8 mouse cellular contexts compared by ENCODE assay signal in genomic region chr1:172551009-172551408, GRCm38 (mm10). TPM values are rescaled to one million over a fixed set of nuclear protein-coding genes. Genes with fewer than 3 reads are reported as not detected.
DNase-seq lines count a peak whose midpoint lies in the region; ATAC-seq and TF ChIP-seq lines count a peak whose summit lies in the region.

No protein-coding gene starts in this region.

- H3K4me2 ChIP-seq in CH12.LX (ENCODE audit: insufficient read depth, low read depth, poor library complexity, severe bottlenecking), result peak overlapping the region; percentile 87
- H3K4me2 ChIP-seq in heart, postnatal 0 days (ENCODE audit: low read depth, low read length), result peak overlapping the region; percentile 63
- 0 out of 2 replicates have a peak overlapping the region, but pooled peaks have one; percentile 47 for H3K4me2 ChIP-seq in liver, postnatal 0 days (ENCODE audit: low read depth, low read length)

- ATAC-seq in heart, postnatal 0 days (ENCODE audit: insufficient read depth, low read depth), result no peak
- no peak for ATAC-seq in liver, postnatal 0 days

- in situ Hi-C loops in CH12.LX (cut with MboI; ENCODE audit: low pct_ligation_motif_present, low pct_unique_long_range_greater_than_20kb, low sequenced_read_pairs), result loop anchor here (5.0 kb wide), 1 partner anchor 36 kb away; no protein-coding TSS in a partner anchor

- WGBS in heart, postnatal 0 days, result 11% methylated on average over 7 of the region's 7 CpGs
- WGBS in liver, postnatal 0 days (ENCODE audit: insufficient replicate concordance), result 51% methylated on average over 7 of the region's 7 CpGs

- no peaks in the 10 kb centered on the region for H3K79me2 ChIP-seq in CH12.LX (replicated peaks; ENCODE audit: control insufficient read depth, extremely low read depth, insufficient read depth, poor library complexity, severe bottlenecking)

- H3K36me3 ChIP-seq in CH12.LX (replicated peaks in 1 of 2; ENCODE audit: control insufficient read depth in 1 of 2, insufficient read depth in 1 of 2, low read length in 1 of 2), result no peaks in the 10 kb centered on the region
- H3K36me3 ChIP-seq in heart, postnatal 0 days (replicated peaks; ENCODE audit: control insufficient read depth, insufficient read depth, low read length), result no peaks in the 10 kb centered on the region
- H3K36me3 ChIP-seq in liver, postnatal 0 days (replicated peaks; ENCODE audit: insufficient read depth, low read length), result no peaks in the 10 kb centered on the region

- TF ChIP-seq RAD21 in CH12.LX (IDR thresholded peaks at IDR 0.05; ENCODE audit: low read depth, low read length), result no peak

- H3K27ac ChIP-seq in gastrocnemius, adult 2 months, result no peak overlapping the region
- H3K27ac ChIP-seq in CH12.LX (ENCODE audit: insufficient read depth, low read depth), result no peak overlapping the region
- H3K27ac ChIP-seq in heart, postnatal 0 days (ENCODE audit: low read depth), result no peak overlapping the region
- no peak overlapping the region for H3K27ac ChIP-seq in liver, postnatal 0 days (ENCODE audit: low read depth)

- no peak for TF ChIP-seq POLR2A in CH12.LX (IDR thresholded peaks at IDR 0.05; ENCODE audit: low read depth, low read length)

- intact Hi-C loops in gastrocnemius, adult 2 months (cut with DNase I), result no loop called here

- H3K9me3 ChIP-seq in CH12.LX (replicated peaks; ENCODE audit: low read length), result no peaks in the 10 kb centered on the region
- H3K9me3 ChIP-seq in heart, postnatal 0 days (replicated peaks; ENCODE audit: control insufficient read depth, low read length), result no peaks in the 10 kb centered on the region
- no peaks in the 10 kb centered on the region for H3K9me3 ChIP-seq in liver, postnatal 0 days (ENCODE audit: low read length)

- no peak for TF ChIP-seq CTCF in gastrocnemius, adult 2 months (IDR thresholded peaks at IDR 0.05)
- no peak for TF ChIP-seq CTCF in CH12.LX (conservative IDR thresholded peaks at IDR 0.05 in 1 of 2, IDR thresholded peaks at IDR 0.05 in 1 of 2; ENCODE audit: low read depth in 2 of 2, low read length in 2 of 2)
- no peak for TF ChIP-seq CTCF in heart, postnatal 0 days (IDR thresholded peaks at IDR 0.05; ENCODE audit: low read depth)
- TF ChIP-seq CTCF in liver, postnatal 0 days (IDR thresholded peaks at IDR 0.05; ENCODE audit: low read depth), result no peak

- H3K4me3 ChIP-seq in gastrocnemius, adult 2 months, result peak overlapping the region; percentile 64
- peak overlapping the region; percentile 65 to 69 (median 66) for H3K4me3 ChIP-seq in CH12.LX (replicated peaks in 1 of 3; ENCODE audit: low read depth in 2 of 3, low read length in 2 of 3, poor library complexity in 1 of 3)
- H3K4me3 ChIP-seq in heart, postnatal 0 days (ENCODE audit: low read depth, low read length), result peak overlapping the region; percentile 34
- H3K4me3 ChIP-seq in liver, postnatal 0 days (ENCODE audit: low read depth, low read length), result no peak overlapping the region

- dilution Hi-C loops in CH12.LX (cut with MboI; ENCODE audit: extremely low pct_ligation_motif_present, extremely low pct_unique_long_range_greater_than_20kb, low sequenced_read_pairs), result no loop called here

- peaks cover 8 to 35% of the 10 kb centered on the region in 2 experiments for H3K4me1 ChIP-seq in CH12.LX (ENCODE audit: control insufficient read depth in 1 of 2, insufficient read depth in 2 of 2)
- peaks cover 15% of the 10 kb centered on the region for H3K4me1 ChIP-seq in heart, postnatal 0 days (ENCODE audit: control insufficient read depth, insufficient read depth)
- H3K4me1 ChIP-seq in liver, postnatal 0 days (ENCODE audit: insufficient read depth), result 0 out of 2 replicates have a peak, but pooled peaks cover 3% of the 10 kb centered on the region

- no peak for DNase-seq in gastrocnemius, adult 2 months
- DNase-seq in gastrocnemius, adult 18-20 months (ENCODE audit: low spot score), result no peak
- DNase-seq in CH12.LX (ENCODE audit: extremely low read depth), result no peak
- no peak for DNase-seq in heart, postnatal 0 days (ENCODE audit: low spot score)
- DNase-seq in liver, postnatal 0 days, result no peak
- DNase-seq in embryo, embryonic 11 days, result no peak
- no peak for DNase-seq in spleen, adult 12 weeks (ENCODE audit: low spot score)
- DNase-seq in thymus, postnatal 14 days, result no peak

- 0 out of 2 replicates have a peak overlapping the region, but pooled peaks have one; percentile 11 for H3K9ac ChIP-seq in CH12.LX (ENCODE audit: insufficient read depth, low read depth)
- no peak overlapping the region for H3K9ac ChIP-seq in heart, postnatal 0 days (replicated peaks; ENCODE audit: low read depth, low read length)
- H3K9ac ChIP-seq in liver, postnatal 0 days (replicated peaks), result no peak overlapping the region

- TF ChIP-seq EP300 in CH12.LX (IDR thresholded peaks at IDR 0.05; ENCODE audit: low read length), result no peak
- no peak for TF ChIP-seq EP300 in heart, postnatal 0 days (IDR thresholded peaks at IDR 0.05; ENCODE audit: low read depth)
- TF ChIP-seq EP300 in liver, postnatal 0 days (IDR thresholded peaks at IDR 0.05; ENCODE audit: low read depth), result no peak

- H3K27me3 ChIP-seq in CH12.LX (replicated peaks), result peaks cover 13% of the 10 kb centered on the region
- 0 out of 2 replicates have a peak, but pooled peaks cover 3% of the 10 kb centered on the region for H3K27me3 ChIP-seq in heart, postnatal 0 days (ENCODE audit: control insufficient read depth, insufficient read depth, low read length)
- H3K27me3 ChIP-seq in liver, postnatal 0 days (ENCODE audit: insufficient read depth, low read length), result 0 out of 2 replicates have a peak, but pooled peaks cover 4% of the 10 kb centered on the region

TF ChIP-seq in CH12.LX, 34 proteins besides CTCF, POLR2A, EP300 and RAD21 (continues in another document):
- TF ChIP-seq USF1 (IDR thresholded peaks at IDR 0.05; ENCODE audit: low read depth, low read length) (no peak), BHLHE40 (IDR thresholded peaks at IDR 0.05; ENCODE audit: low read depth, low read length) (no peak), NRF1 (IDR thresholded peaks at IDR 0.05; ENCODE audit: low read depth, low read length) (no peak), UBTF (IDR thresholded peaks at IDR 0.05; ENCODE audit: low read depth, low read length) (no peak), MAZ (IDR thresholded peaks at IDR 0.05; ENCODE audit: low read depth, low read length) (no peak), ELF1 (IDR thresholded peaks at IDR 0.05; ENCODE audit: low read depth, low read length) (no peak), SMC3 (IDR thresholded peaks at IDR 0.05; ENCODE audit: low read depth, low read length) (no peak), ZNF384 (IDR thresholded peaks at IDR 0.05; ENCODE audit: low read depth, low read length) (no peak), MYC (IDR thresholded peaks at IDR 0.05; ENCODE audit: low read depth, low read length) (no peak), ZKSCAN1 (IDR thresholded peaks at IDR 0.05; ENCODE audit: borderline replicate concordance, low read depth, low read length) (no peak), CHD2 (IDR thresholded peaks at IDR 0.05; ENCODE audit: low read length) (no peak), MXI1 (IDR thresholded peaks at IDR 0.05; ENCODE audit: low read depth, low read length) (no peak)

RNA-seq across cellular contexts. Expression of gene Vsig8, which starts 4.7 kb away (rescaled TPM):
- total RNA-seq in gastrocnemius, adult 2 months (2021), result not detected
- not detected for total RNA-seq in gastrocnemius, adult 18-20 months (2021)
- 0.13 and 0.17 TPM in 2 replicates for total RNA-seq in CH12.LX (2012; rRNA removed)
- not detected in 2 replicates for total RNA-seq in CH12.LX (2014; rRNA removed)
- polyA plus RNA-seq in CH12.LX (2012; ENCODE audit: insufficient read length, low read depth), result 0.18 and 0.29 TPM in 2 replicates
- total RNA-seq in heart, postnatal 0 days (2014; rRNA removed; ENCODE audit: low replicate concordance), result not detected in 2 replicates
- polyA plus RNA-seq in heart, postnatal 0 days (2015; fragmentation: Nextera tagmentation; extraction: Ambion mirVana), result 0.12 and 0.19 TPM in 2 replicates
- not detected in 2 replicates for polyA plus RNA-seq in liver, postnatal 0 days (2015; fragmentation: Nextera tagmentation; extraction: Ambion mirVana)

RNA-seq across cellular contexts. Expression of gene Cfap45, which starts 30.4 kb away (rescaled TPM):
- total RNA-seq in gastrocnemius, adult 2 months (2021), result not detected
- under 1 TPM in 1 of 2 experiments, not detected in 1; 0.47 TPM for total RNA-seq in gastrocnemius, adult 18-20 months (2021)
- total RNA-seq in CH12.LX (2012; rRNA removed) (not detected in 2 replicates), CH12.LX (2014; rRNA removed) (not detected in 2 replicates)
- not detected in 2 replicates for polyA plus RNA-seq in CH12.LX (2012; ENCODE audit: insufficient read length, low read depth)
- 3.6 and 6.6 TPM in 2 replicates for total RNA-seq in heart, postnatal 0 days (2014; rRNA removed; ENCODE audit: low replicate concordance)
- polyA plus RNA-seq in heart, postnatal 0 days (2015; fragmentation: Nextera tagmentation; extraction: Ambion mirVana), result 2.3 and 2.6 TPM in 2 replicates
- polyA plus RNA-seq in liver, postnatal 0 days (2015; fragmentation: Nextera tagmentation; extraction: Ambion mirVana), result 0.32 and 0.37 TPM in 2 replicates

RNA-seq across cellular contexts. Expression of gene Slamf8, which starts 39.4 kb away (rescaled TPM):
- under 1 TPM in 1 of 2 experiments, not detected in 1; 0.14 TPM for total RNA-seq in gastrocnemius, adult 2 months (2021)
- total RNA-seq in gastrocnemius, adult 18-20 months (2021), result under 1 TPM; 0.18 to 0.24 TPM
- 0.30 and 0.42 TPM in 2 replicates for total RNA-seq in CH12.LX (2012; rRNA removed)
- total RNA-seq in CH12.LX (2014; rRNA removed), result 1.00 and 1.1 TPM in 2 replicates
- 1.8 and 2.3 TPM in 2 replicates for polyA plus RNA-seq in CH12.LX (2012; ENCODE audit: insufficient read length, low read depth)
- total RNA-seq in heart, postnatal 0 days (2014; rRNA removed; ENCODE audit: low replicate concordance), result 0.46 TPM in 1 of 2 replicates, not detected in the other
- polyA plus RNA-seq in heart, postnatal 0 days (2015; fragmentation: Nextera tagmentation; extraction: Ambion mirVana), result not detected in 2 replicates
- 0.31 TPM in 2 replicates for polyA plus RNA-seq in liver, postnatal 0 days (2015; fragmentation: Nextera tagmentation; extraction: Ambion mirVana)

RNA-seq across cellular contexts. Expression of gene Tagln2, which starts 51.2 kb away (rescaled TPM):
- total RNA-seq in gastrocnemius, adult 2 months (2021), result 10 to 100 TPM; 16.4 to 23.4 TPM
- 10 to 100 TPM; 14.0 to 28.7 TPM for total RNA-seq in gastrocnemius, adult 18-20 months (2021)
- total RNA-seq in CH12.LX (2012; rRNA removed), result 179 and 206 TPM in 2 replicates
- 145 and 172 TPM in 2 replicates for total RNA-seq in CH12.LX (2014; rRNA removed)
- 281 and 337 TPM in 2 replicates for polyA plus RNA-seq in CH12.LX (2012; ENCODE audit: insufficient read length, low read depth)
- total RNA-seq in heart, postnatal 0 days (2014; rRNA removed; ENCODE audit: low replicate concordance), result 235 and 276 TPM in 2 replicates
- 203 and 209 TPM in 2 replicates for polyA plus RNA-seq in heart, postnatal 0 days (2015; fragmentation: Nextera tagmentation; extraction: Ambion mirVana)
- 104 and 105 TPM in 2 replicates for polyA plus RNA-seq in liver, postnatal 0 days (2015; fragmentation: Nextera tagmentation; extraction: Ambion mirVana)

RNA-seq across cellular contexts. Expression of gene Fcrl6, which starts 51.3 kb away (rescaled TPM):
- total RNA-seq in gastrocnemius, adult 2 months (2021), result not detected
- total RNA-seq in gastrocnemius, adult 18-20 months (2021), result not detected
- total RNA-seq in CH12.LX (2012; rRNA removed) (not detected in 2 replicates), CH12.LX (2014; rRNA removed) (not detected in 2 replicates)
- polyA plus RNA-seq in CH12.LX (2012; ENCODE audit: insufficient read length, low read depth), result not detected in 2 replicates
- total RNA-seq in heart, postnatal 0 days (2014; rRNA removed; ENCODE audit: low replicate concordance), result not detected in 2 replicates
- not detected in 2 replicates for polyA plus RNA-seq in heart, postnatal 0 days (2015; fragmentation: Nextera tagmentation; extraction: Ambion mirVana)
- 0.12 and 0.31 TPM in 2 replicates for polyA plus RNA-seq in liver, postnatal 0 days (2015; fragmentation: Nextera tagmentation; extraction: Ambion mirVana)
